Comparison of ENCODE assay signal across 8 mouse cellular contexts in the genomic region with DNA sequence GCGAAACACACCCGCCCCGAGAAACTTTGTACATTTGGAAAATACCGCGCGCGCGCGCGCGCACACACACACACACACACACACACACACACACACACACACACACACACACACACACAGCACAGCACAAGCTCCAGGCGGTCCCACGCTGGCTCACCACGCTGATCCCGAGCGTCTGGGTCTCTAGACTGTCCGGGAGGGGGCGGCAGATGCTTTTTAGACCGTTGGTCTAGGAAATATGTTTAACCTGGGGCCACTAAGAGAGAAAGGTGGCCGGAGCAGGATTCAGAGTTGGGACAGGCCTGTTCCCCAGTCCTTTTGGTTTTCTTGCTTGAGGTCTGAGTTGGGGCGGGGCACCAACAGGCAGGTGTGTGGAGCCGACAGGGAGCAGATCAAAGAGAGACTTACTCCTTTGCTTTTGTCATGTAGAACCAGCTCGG. TPM values are rescaled to one million over a fixed set of nuclear protein-coding genes. Genes with fewer than 3 reads are reported as not detected.
A peak's percentile ranks its signal among the peaks of the same experiment; 100 is the strongest.
DNase-seq lines count a peak whose midpoint lies in the region; ATAC-seq and TF ChIP-seq lines count a peak whose summit lies in the region.

No protein-coding gene starts in this region.

- 5% methylated on average over 18 of the region's 23 CpGs for WGBS in forebrain, embryonic 15.5 days
- WGBS in liver, embryonic 14.5 days (ENCODE audit: insufficient replicate concordance), result 5% methylated on average over 23 of the region's 23 CpGs
- WGBS in neural tube, embryonic 12.5 days, result 1% methylated on average over 23 of the region's 23 CpGs

- no peaks in the 10 kb centered on the region for H3K9me3 ChIP-seq in forebrain, embryonic 15.5 days
- no peaks in the 10 kb centered on the region for H3K9me3 ChIP-seq in liver, embryonic 14.5 days (ENCODE audit: control insufficient read depth, low read length)
- no peaks in the 10 kb centered on the region for H3K9me3 ChIP-seq in neural tube, embryonic 12.5 days

- H3K9ac ChIP-seq in forebrain, embryonic 15.5 days (replicated peaks), result peak overlapping the region; percentile 37
- H3K9ac ChIP-seq in liver, embryonic 14.5 days (replicated peaks), result no peak overlapping the region
- H3K9ac ChIP-seq in neural tube, embryonic 12.5 days, result peak overlapping the region; percentile 17; the same call in 1 of the 2 replicates

- ATAC-seq in forebrain, embryonic 15.5 days (replicated peaks), result no peak
- ATAC-seq in liver, embryonic 14.5 days (ENCODE audit: insufficient read depth), result no peak
- no peak for ATAC-seq in neural tube, embryonic 12.5 days (ENCODE audit: low FRiP score, low read depth)

- DNase-seq in gastrocnemius, adult 18-20 months (ENCODE audit: low spot score), result peak; percentile 37
- no peak for DNase-seq in gastrocnemius, postnatal 25 days
- DNase-seq in adrenal gland, adult 2 months, result peak; percentile 82
- peak; percentile 57 for DNase-seq in induced T-regulatory cell, adult 2 months (ENCODE audit: low read depth)
- DNase-seq in liver, embryonic 14.5 days (ENCODE audit: low read depth in 3 of 3, low spot score in 3 of 3), result no peak
- DNase-seq in yolk sac, embryonic 10.5 days (ENCODE audit: low spot score), result peak; percentile 63

- peak overlapping the region; percentile 30 for H3K4me3 ChIP-seq in forebrain, embryonic 15.5 days
- peak overlapping the region; percentile 8 to 39; a peak in 3 of 4 replicates for H3K4me3 ChIP-seq in liver, embryonic 14.5 days (ENCODE audit: insufficient read depth in 1 of 2, low read depth in 2 of 2, low read length in 2 of 2)
- H3K4me3 ChIP-seq in neural tube, embryonic 12.5 days, result peak overlapping the region; percentile 28

- TF ChIP-seq EP300 in liver, embryonic 14.5 days (IDR thresholded peaks at IDR 0.05; ENCODE audit: low read depth), result no peak

- peaks cover 35% of the 10 kb centered on the region for H3K4me1 ChIP-seq in forebrain, embryonic 15.5 days
- no peaks in the 10 kb centered on the region; a peak in 2 of 4 replicates for H3K4me1 ChIP-seq in liver, embryonic 14.5 days (replicated peaks; ENCODE audit: control insufficient read depth in 2 of 2, insufficient read depth in 2 of 2, low read length in 1 of 2)
- H3K4me1 ChIP-seq in neural tube, embryonic 12.5 days, result peaks cover 33% of the 10 kb centered on the region

- H3K4me2 ChIP-seq in forebrain, embryonic 15.5 days (replicated peaks), result peak overlapping the region; percentile 51
- peak overlapping the region; percentile 46 for H3K4me2 ChIP-seq in liver, embryonic 14.5 days (ENCODE audit: low read depth)
- peak overlapping the region; percentile 64 for H3K4me2 ChIP-seq in neural tube, embryonic 12.5 days (replicated peaks)

- H3K27me3 ChIP-seq in forebrain, embryonic 15.5 days, result no peaks in the 10 kb centered on the region
- peaks cover 42% of the 10 kb centered on the region for H3K27me3 ChIP-seq in liver, embryonic 14.5 days (ENCODE audit: control insufficient read depth, insufficient read depth, low read length)
- H3K27me3 ChIP-seq in neural tube, embryonic 12.5 days (replicated peaks), result no peaks in the 10 kb centered on the region; the same call in 1 of the 2 replicates

- peak; percentile 64 for TF ChIP-seq CTCF in liver, embryonic 14.5 days (IDR thresholded peaks at IDR 0.05; ENCODE audit: low read depth)

- H3K36me3 ChIP-seq in forebrain, embryonic 15.5 days, result no peaks in the 10 kb centered on the region
- no peaks in the 10 kb centered on the region for H3K36me3 ChIP-seq in liver, embryonic 14.5 days (replicated peaks; ENCODE audit: control insufficient read depth, insufficient read depth, low read depth)
- H3K36me3 ChIP-seq in neural tube, embryonic 12.5 days, result no peaks in the 10 kb centered on the region

- H3K27ac ChIP-seq in forebrain, embryonic 15.5 days (replicated peaks), result no peak overlapping the region
- no peak overlapping the region for H3K27ac ChIP-seq in liver, embryonic 14.5 days
- H3K27ac ChIP-seq in neural tube, embryonic 12.5 days, result no peak overlapping the region

RNA-seq across cellular contexts. Expression of gene Fbxl14, which starts 30.4 kb away (rescaled TPM):
- total RNA-seq in gastrocnemius, adult 18-20 months (2021), result 10 to 100 TPM; 10.4 to 11.5 TPM
- 10 to 100 TPM in 1 of 2 experiments, 1 to 10 TPM in 1; 9.1 to 10.3 TPM for total RNA-seq in gastrocnemius, postnatal 25 days (2021)
- total RNA-seq in adrenal gland, adult 2 months (2021), result 10 to 100 TPM; 31.9 to 36.9 TPM
- polyA plus RNA-seq in adrenal gland, adult 2 months (2012; rRNA removed), result 104 and 107 TPM in 2 replicates
- 3.7 and 4.0 TPM in 2 replicates for polyA plus RNA-seq in forebrain, embryonic 15.5 days (2015; fragmentation: Nextera tagmentation; extraction: Ambion mirVana)
- polyA plus RNA-seq in liver, embryonic 14.5 days (2012; rRNA removed), result 16.3 and 18.8 TPM in 2 replicates
- 3.7 and 3.9 TPM in 2 replicates for polyA plus RNA-seq in liver, embryonic 14.5 days (2014; fragmentation: Nextera tagmentation; extraction: Ambion mirVana)
- polyA plus RNA-seq in neural tube, embryonic 12.5 days (2016; fragmentation: Nextera tagmentation; extraction: Ambion mirVana), result 4.7 and 4.9 TPM in 2 replicates

RNA-seq across cellular contexts. Expression of gene Adipor2, which starts 31.6 kb away (rescaled TPM):
- 10 to 100 TPM; 89.2 to 93.1 TPM for total RNA-seq in gastrocnemius, adult 18-20 months (2021)
- total RNA-seq in gastrocnemius, postnatal 25 days (2021), result 10 to 100 TPM; 68.2 to 84.8 TPM
- 100 to 1,000 TPM; 194 to 198 TPM for total RNA-seq in adrenal gland, adult 2 months (2021)
- polyA plus RNA-seq in adrenal gland, adult 2 months (2012; rRNA removed), result 55.9 and 62.9 TPM in 2 replicates
- 43.1 and 45.5 TPM in 2 replicates for polyA plus RNA-seq in forebrain, embryonic 15.5 days (2015; fragmentation: Nextera tagmentation; extraction: Ambion mirVana)
- polyA plus RNA-seq in liver, embryonic 14.5 days (2012; rRNA removed), result 16.5 and 18.4 TPM in 2 replicates
- 17.7 and 19.2 TPM in 2 replicates for polyA plus RNA-seq in liver, embryonic 14.5 days (2014; fragmentation: Nextera tagmentation; extraction: Ambion mirVana)
- polyA plus RNA-seq in neural tube, embryonic 12.5 days (2016; fragmentation: Nextera tagmentation; extraction: Ambion mirVana), result 31.0 and 31.7 TPM in 2 replicates

Comparison
In these comparisons a context has a peak if more than half of its experiments do, and no peak if none do; other contexts are left out.
1. DNase-seq: peak in gastrocnemius, adult 18-20 months (single experiment), adrenal gland, adult 2 months (single experiment), induced T-regulatory cell, adult 2 months (single experiment) and yolk sac, embryonic 10.5 days (single experiment); none in gastrocnemius, postnatal 25 days (single experiment) and liver, embryonic 14.5 days (0 of 3).
2. Peak in every context shown above with its lines, with median percentiles within 50 percentile points of each other: H3K4me2 ChIP-seq and H3K4me3 ChIP-seq.